Mouse (Mus musculus) MEL (cell line): ENCODE measurements around the gene Ccl12.

Experiments
- CTCF ChIP-seq, 3 experiments: IDR thresholded peaks in 2 of 3; conservative IDR thresholded peaks in 1 of 3; 2 replicates each; pipeline ENCODE4 v1.5.1; 2011 to 2012; ENCODE audit warnings: low read length in 3 of 3, low read depth in 2 of 3, mild to moderate bottlenecking in 2 of 3, improper control_type of control experiment in 1 of 3, inconsistent platforms in 1 of 3, mixed read lengths in 1 of 3, moderate library complexity in 1 of 3; ENCODE audit not compliant: control insufficient read depth in 1 of 3, insufficient read depth in 1 of 3, poor library complexity in 1 of 3, severe bottlenecking in 1 of 3
- E2F4 ChIP-seq: IDR thresholded peaks from 2 replicates; pipeline ENCODE4 v1.6.1; 2011; ENCODE audit warnings: low read depth, low read length, improper control_type of control experiment, borderline replicate concordance
- MAX ChIP-seq: IDR thresholded peaks from 2 replicates; pipeline ENCODE4 v1.6.1; 2011; ENCODE audit warnings: low read length, improper control_type of control experiment
- MAZ ChIP-seq: IDR thresholded peaks from 2 replicates; pipeline ENCODE4 v1.6.1; 2012; ENCODE audit warnings: low read depth, mild to moderate bottlenecking, inconsistent platforms, low read length, improper control_type of control experiment
- POLR2A ChIP-seq, 2 experiments: IDR thresholded peaks; 2 replicates each; pipeline ENCODE4 v1.6.1; 2011 to 2012; ENCODE audit warnings: low read length in 2 of 2, mild to moderate bottlenecking in 2 of 2, control low read depth in 1 of 2, improper control_type of control experiment in 1 of 2, low read depth in 1 of 2, moderate library complexity in 1 of 2; ENCODE audit not compliant: control insufficient read depth in 1 of 2, insufficient read depth in 1 of 2, poor library complexity in 1 of 2
- TCF12 ChIP-seq: IDR thresholded peaks from 2 replicates; pipeline ENCODE4 v1.6.1; 2014; ENCODE audit warnings: low read depth, mild to moderate bottlenecking, inconsistent platforms, low read length, improper control_type of control experiment, moderate library complexity
- ZC3H11A ChIP-seq: IDR thresholded peaks from 2 replicates; pipeline ENCODE4 v1.6.1; 2012; ENCODE audit warnings: low read depth, mild to moderate bottlenecking, inconsistent platforms, low read length, improper control_type of control experiment
- ZMIZ1 ChIP-seq: IDR thresholded peaks from 2 replicates; pipeline ENCODE4 v1.6.1; 2012; ENCODE audit warnings: low read depth, mild to moderate bottlenecking, inconsistent platforms, low read length, improper control_type of control experiment, moderate library complexity

- TF ChIP-seq MAZ: no peak
- no peak for TF ChIP-seq POLR2A (IDR thresholded peaks at IDR 0.05; ENCODE audit: control insufficient read depth in 1 of 2, insufficient read depth in 1 of 2, low read depth in 1 of 2, low read length in 2 of 2, poor library complexity in 1 of 2)
- no peak for TF ChIP-seq TCF12
- TF ChIP-seq ZC3H11A: no peak
- no peak for TF ChIP-seq CTCF (IDR thresholded peaks at IDR 0.05 in 2 of 3, conservative IDR thresholded peaks at IDR 0.05 in 1 of 3; ENCODE audit: control insufficient read depth in 1 of 3, insufficient read depth in 1 of 3, low read depth in 2 of 3, low read length in 3 of 3, poor library complexity in 1 of 3, severe bottlenecking in 1 of 3)
- no peak for TF ChIP-seq MAX
- no peak for TF ChIP-seq ZMIZ1
- no peak for TF ChIP-seq E2F4
Observed at GRCm38 (mm10) chr11:82072984-82073383, 28.7 kb upstream of the Ccl12 start.
